Mouse (Mus musculus): Measurements from ENCODE around the gene Dclk1. TPM values are rescaled to one million over a fixed set of nuclear protein-coding genes. Genes with fewer than 3 reads are reported as not detected.
A peak's percentile ranks its signal among the peaks of the same experiment; 100 is the strongest.

Gene Dclk1
- total RNA-seq, 4 experiments from 2014 or later = 2.0 to 3.1 (median 2.5) TPM

DNA sequence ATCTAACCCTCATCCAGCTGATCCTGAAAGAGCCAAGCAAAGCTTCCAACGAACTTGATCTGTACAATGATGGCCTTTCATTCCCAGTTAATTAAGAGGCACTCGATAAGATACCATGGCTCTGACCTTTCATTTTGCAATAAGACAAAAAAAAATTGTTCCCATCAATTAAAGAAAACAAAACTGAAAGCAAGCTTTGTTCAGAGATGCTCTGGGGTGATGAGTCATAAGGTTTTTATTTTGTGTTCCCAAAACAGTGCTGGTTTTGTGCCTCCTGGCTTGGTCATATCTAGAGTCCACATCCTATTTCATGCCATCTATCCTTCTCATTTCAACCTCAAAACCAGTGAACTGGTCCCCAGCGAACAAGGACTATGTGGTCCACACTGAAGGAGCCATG is 91.3 kb downstream of the Dclk1 start:
- no peak for DNase-seq (ENCODE audit: low spot score in 2 of 2)

- no peak for DNase-seq (ENCODE audit: low spot score in 2 of 2)
Observed at GRCm38 (mm10) chr3:55336895-55337294, 94.7 kb downstream of the Dclk1 start.

GRCm38 (mm10) chr3:55337671-55338070 is 95.5 kb downstream of the Dclk1 start:
- no peak for DNase-seq (ENCODE audit: low spot score in 2 of 2)

GRCm38 (mm10) chr3:55342445-55342844 is 100.3 kb downstream of the Dclk1 start:
- DNase-seq (ENCODE audit: low spot score in 2 of 2) = no peak

- DNase-seq (ENCODE audit: low spot score in 2 of 2) = no peak
Observed at GRCm38 (mm10) chr3:55347371-55348025, 105.3 kb downstream of the Dclk1 start.

- no peak for DNase-seq (ENCODE audit: low spot score in 2 of 2)
Observed at GRCm38 (mm10) chr3:55348026-55348390, 105.8 kb downstream of the Dclk1 start.

DNA sequence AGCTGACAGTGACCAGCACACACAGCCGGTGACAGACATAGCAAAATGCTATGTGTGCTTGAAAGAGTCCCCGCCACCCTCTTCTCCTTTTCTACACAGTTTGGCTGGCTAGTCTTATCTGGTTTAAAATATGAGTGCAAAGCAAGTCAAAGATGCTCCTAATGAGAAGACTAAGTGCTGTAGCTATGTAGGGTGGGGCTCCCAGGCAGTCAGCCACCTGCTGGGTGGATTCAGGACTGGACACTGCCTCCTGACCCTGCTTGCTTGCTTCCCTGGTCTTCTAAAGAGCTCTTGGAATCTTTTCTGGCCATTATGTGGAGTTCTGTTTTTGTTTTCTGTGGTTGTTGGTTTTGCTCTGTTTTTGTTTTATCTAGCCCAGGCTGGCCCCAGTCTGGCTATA is 108.0 kb downstream of the Dclk1 start:
- no peak for DNase-seq (ENCODE audit: low spot score in 2 of 2)

GRCm38 (mm10) chr3:55351281-55352052 is 109.3 kb downstream of the Dclk1 start:
- DNase-seq (ENCODE audit: low spot score in 2 of 2) = no peak

DNA sequence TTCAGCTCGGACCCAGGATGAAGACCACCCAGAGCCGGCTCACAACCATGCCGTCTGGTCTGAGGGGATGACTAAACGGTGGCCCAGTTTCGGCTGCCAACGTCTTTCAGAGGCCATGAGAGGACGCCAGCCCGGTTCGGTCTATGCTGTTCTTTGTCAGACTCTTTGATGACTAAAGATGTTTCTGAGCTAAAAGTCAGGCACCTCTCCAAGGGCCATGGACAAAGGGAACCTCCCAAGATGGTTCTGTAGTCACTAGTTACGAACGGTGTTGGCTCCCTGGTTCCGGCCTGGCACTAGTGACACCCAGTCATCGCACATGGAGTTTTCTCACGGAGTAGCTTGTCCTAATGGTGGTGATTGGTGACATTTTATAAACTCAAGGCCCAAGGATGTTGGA is 110.4 kb downstream of the Dclk1 start:
- DNase-seq (ENCODE audit: low spot score in 2 of 2) = no peak

DNA sequence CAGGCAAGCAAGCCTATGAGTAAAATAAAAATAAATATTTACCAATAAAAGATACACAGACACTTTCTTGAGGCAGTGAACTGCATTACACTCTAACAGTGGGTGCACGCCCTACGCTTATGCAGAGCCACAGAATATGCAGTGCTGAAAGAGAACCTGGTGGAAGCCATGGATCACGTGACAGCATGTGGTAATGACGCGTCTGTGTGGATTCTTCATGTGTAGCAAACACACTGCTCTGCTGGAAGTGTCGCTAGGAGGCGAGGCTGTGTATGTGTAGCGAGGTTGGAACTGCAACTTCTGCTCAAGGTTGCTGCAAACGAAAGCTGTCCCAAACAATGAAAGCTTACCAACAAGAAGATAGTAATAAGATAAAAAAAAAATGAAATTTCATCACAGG is 111.0 kb downstream of the Dclk1 start:
- DNase-seq (ENCODE audit: low spot score in 2 of 2) = no peak

GRCm38 (mm10) chr3:55353909-55354511 is 111.8 kb downstream of the Dclk1 start:
- peak; percentile 33 to 51 for DNase-seq (ENCODE audit: low spot score in 2 of 2)

- no peak for DNase-seq (ENCODE audit: low spot score in 2 of 2)
Observed at GRCm38 (mm10) chr3:55354765-55355164, 112.6 kb downstream of the Dclk1 start.

DNA sequence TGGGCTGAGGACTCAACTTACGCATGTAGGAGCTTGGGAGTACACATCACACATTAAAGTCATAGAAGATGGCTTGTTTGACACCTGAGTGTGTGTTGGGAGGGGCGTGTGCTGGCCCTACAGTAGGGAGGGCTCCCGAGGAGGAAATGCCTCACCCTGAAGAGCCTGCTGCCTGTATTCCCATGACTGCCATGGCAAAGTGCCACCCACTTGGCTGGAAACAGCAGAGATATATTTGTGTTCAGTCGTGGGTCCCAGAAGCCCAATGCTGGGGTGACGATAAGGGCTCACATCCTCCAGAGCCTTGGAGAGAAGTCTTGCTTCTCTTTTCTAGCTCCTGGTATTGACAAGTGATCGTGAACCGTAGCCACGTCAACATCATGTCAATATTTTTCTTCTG is 116.3 kb downstream of the Dclk1 start:
- DNase-seq (ENCODE audit: low spot score in 2 of 2) = no peak

GRCm38 (mm10) chr3:55360836-55361235 is 118.7 kb downstream of the Dclk1 start:
- no peak for DNase-seq (ENCODE audit: low spot score in 2 of 2)

- no peak for DNase-seq (ENCODE audit: low spot score in 2 of 2)
Observed at GRCm38 (mm10) chr3:55367166-55367565, 125.0 kb downstream of the Dclk1 start.

DNA sequence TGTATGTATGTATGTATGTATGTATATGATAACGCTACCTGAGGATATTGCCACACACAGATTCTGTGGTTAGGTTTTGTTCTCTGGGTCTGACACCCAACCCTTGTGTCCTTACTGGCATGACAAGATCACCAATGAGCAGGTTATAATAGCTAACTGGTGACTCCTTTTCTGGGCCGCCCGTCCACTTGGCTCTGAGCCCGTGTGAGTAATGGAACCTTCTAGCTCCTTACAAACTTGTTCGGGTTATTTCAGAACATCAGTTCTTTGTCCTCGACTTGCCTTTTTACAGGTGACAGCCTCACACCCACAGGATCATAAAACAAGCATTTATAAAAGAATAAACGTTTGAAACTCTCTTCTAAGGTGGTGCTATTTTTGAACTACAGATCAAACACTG is 127.0 kb downstream of the Dclk1 start:
- DNase-seq (ENCODE audit: low spot score in 2 of 2) = no peak

GRCm38 (mm10) chr3:55373689-55374088 is 131.5 kb downstream of the Dclk1 start:
- DNase-seq (ENCODE audit: low spot score in 2 of 2) = no peak

DNA sequence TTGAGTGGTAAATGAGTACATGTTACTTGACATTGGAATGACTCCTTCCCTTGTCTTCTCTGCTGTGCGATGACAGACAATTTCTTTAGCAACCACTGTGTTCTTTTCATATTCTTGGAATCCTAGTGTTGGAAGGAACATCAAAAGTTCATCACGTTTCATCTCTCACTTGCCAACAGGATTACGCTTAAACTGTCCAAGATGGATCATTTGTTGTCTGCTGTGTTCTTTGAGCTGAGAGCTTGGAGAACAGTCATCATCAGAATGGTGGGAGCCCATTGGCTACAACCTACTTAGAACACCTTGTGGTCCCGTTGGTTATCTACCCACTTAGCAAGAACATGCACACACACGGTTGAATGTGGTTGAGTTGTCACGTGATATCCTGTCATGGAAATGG is 136.4 kb downstream of the Dclk1 start:
- no peak for DNase-seq (ENCODE audit: low spot score in 2 of 2)

GRCm38 (mm10) chr3:55380471-55380870 is 138.3 kb downstream of the Dclk1 start:
- no peak for DNase-seq (ENCODE audit: low spot score in 2 of 2)

GRCm38 (mm10) chr3:55392605-55393004 is 150.4 kb downstream of the Dclk1 start:
- DNase-seq (ENCODE audit: low spot score in 2 of 2) = no peak

DNA sequence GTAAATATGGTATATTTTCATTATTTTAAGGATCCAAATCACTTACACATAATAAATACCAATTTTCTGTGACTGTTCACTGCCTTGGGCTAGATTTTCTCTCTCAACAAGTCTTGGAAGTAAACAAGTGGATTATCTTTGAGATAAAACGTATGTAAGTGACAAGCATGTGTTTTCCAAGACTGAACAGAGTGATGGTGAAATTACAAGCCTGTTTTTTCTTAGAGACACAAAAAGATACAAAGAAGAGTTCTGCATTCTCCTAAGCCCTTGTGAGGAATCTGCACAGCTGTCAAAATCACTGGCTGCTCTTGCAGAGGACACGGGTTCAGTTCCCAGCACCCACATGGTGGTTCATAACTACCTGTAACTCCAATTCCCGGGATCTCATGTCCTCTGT is 151.4 kb downstream of the Dclk1 start:
- DNase-seq (ENCODE audit: low spot score in 2 of 2) = no peak

- no peak for DNase-seq (ENCODE audit: low spot score in 2 of 2)
Observed at GRCm38 (mm10) chr3:55396792-55397191, 154.6 kb downstream of the Dclk1 start.
